In genomic region chr1:132879801-132880160, GRCm38 (mm10) we compare ENCODE assay signal across 8 mouse cellular contexts. TPM values are rescaled to one million over a fixed set of nuclear protein-coding genes. Genes with fewer than 3 reads are reported as not detected.
DNase-seq lines count a peak whose midpoint lies in the region; ATAC-seq lines count a peak whose summit lies in the region.

No protein-coding gene starts in this region.

- no peaks in the 10 kb centered on the region for H3K36me3 ChIP-seq in kidney, embryonic 15.5 days
- no peaks in the 10 kb centered on the region for H3K36me3 ChIP-seq in embryonic facial prominence, embryonic 15.5 days
- H3K36me3 ChIP-seq in intestine, embryonic 14.5 days (ENCODE audit: control insufficient read depth, insufficient read depth, low read length) = no peaks in the 10 kb centered on the region
- H3K36me3 ChIP-seq in neural tube, embryonic 12.5 days = no peaks in the 10 kb centered on the region

- H3K9me3 ChIP-seq in kidney, embryonic 15.5 days (replicated peaks) = no peaks in the 10 kb centered on the region
- no peaks in the 10 kb centered on the region for H3K9me3 ChIP-seq in embryonic facial prominence, embryonic 15.5 days (replicated peaks)
- H3K9me3 ChIP-seq in intestine, embryonic 14.5 days (ENCODE audit: control insufficient read depth, low read length) = no peaks in the 10 kb centered on the region
- no peaks in the 10 kb centered on the region for H3K9me3 ChIP-seq in neural tube, embryonic 12.5 days

- H3K4me1 ChIP-seq in kidney, embryonic 15.5 days = peaks cover 20% of the 10 kb centered on the region
- peaks cover 25% of the 10 kb centered on the region for H3K4me1 ChIP-seq in embryonic facial prominence, embryonic 15.5 days
- H3K4me1 ChIP-seq in intestine, embryonic 14.5 days (replicated peaks; ENCODE audit: control insufficient read depth, insufficient read depth, low read length) = peaks cover 12% of the 10 kb centered on the region; the same call in 1 of the 2 replicates
- H3K4me1 ChIP-seq in neural tube, embryonic 12.5 days = peaks cover 24% of the 10 kb centered on the region

- peaks cover 84% of the 10 kb centered on the region for H3K27me3 ChIP-seq in kidney, embryonic 15.5 days
- H3K27me3 ChIP-seq in embryonic facial prominence, embryonic 15.5 days = peaks cover 53% of the 10 kb centered on the region
- peaks cover 65% of the 10 kb centered on the region for H3K27me3 ChIP-seq in intestine, embryonic 14.5 days (replicated peaks; ENCODE audit: control insufficient read depth, insufficient read depth, low read length)
- H3K27me3 ChIP-seq in neural tube, embryonic 12.5 days (replicated peaks) = peaks cover 26% of the 10 kb centered on the region

- peak overlapping the region; percentile 65 for H3K4me3 ChIP-seq in kidney, embryonic 15.5 days (replicated peaks)
- peak overlapping the region; percentile 58 for H3K4me3 ChIP-seq in embryonic facial prominence, embryonic 15.5 days (replicated peaks)
- peak overlapping the region; percentile 51 for H3K4me3 ChIP-seq in intestine, embryonic 14.5 days (ENCODE audit: low read depth, low read length)
- H3K4me3 ChIP-seq in neural tube, embryonic 12.5 days = peak overlapping the region; percentile 67

- no peak for DNase-seq in kidney, postnatal 14 days
- DNase-seq in intestine, embryonic 14.5 days (ENCODE audit: low spot score) = no peak
- no peak for DNase-seq in right cerebral cortex, postnatal 4 days
- DNase-seq in thymus, postnatal 10 days (ENCODE audit: low spot score in 2 of 2) = no peak

- no peak overlapping the region for H3K27ac ChIP-seq in kidney, embryonic 15.5 days
- no peak overlapping the region for H3K27ac ChIP-seq in embryonic facial prominence, embryonic 15.5 days (replicated peaks)
- no peak overlapping the region for H3K27ac ChIP-seq in intestine, embryonic 14.5 days (ENCODE audit: low read depth)
- H3K27ac ChIP-seq in neural tube, embryonic 12.5 days = no peak overlapping the region

- peak overlapping the region; percentile 98 for H3K4me2 ChIP-seq in kidney, embryonic 15.5 days
- H3K4me2 ChIP-seq in embryonic facial prominence, embryonic 15.5 days (replicated peaks) = peak overlapping the region; percentile 97
- H3K4me2 ChIP-seq in intestine, embryonic 14.5 days (ENCODE audit: low read length) = peak overlapping the region; percentile 75
- peak overlapping the region; percentile 96 for H3K4me2 ChIP-seq in neural tube, embryonic 12.5 days (replicated peaks)

- 12% methylated on average over 8 of the region's 8 CpGs for WGBS in kidney, embryonic 15.5 days
- WGBS in embryonic facial prominence, embryonic 15.5 days = 12% methylated on average over 8 of the region's 8 CpGs
- 10% methylated on average over 8 of the region's 8 CpGs for WGBS in intestine, embryonic 14.5 days
- WGBS in neural tube, embryonic 12.5 days = 11% methylated on average over 8 of the region's 8 CpGs

- no peak for ATAC-seq in kidney, embryonic 15.5 days (replicated peaks; ENCODE audit: low FRiP score)
- no peak for ATAC-seq in embryonic facial prominence, embryonic 15.5 days (ENCODE audit: insufficient number of reproducible peaks, low FRiP score, low TSS enrichment, low read depth)
- no peak for ATAC-seq in intestine, embryonic 14.5 days (replicated peaks; ENCODE audit: low FRiP score, low TSS enrichment, low read depth)
- no peak for ATAC-seq in neural tube, embryonic 12.5 days (ENCODE audit: low FRiP score, low read depth)
- no peak for ATAC-seq in granulocyte monocyte progenitor cell, adult 5-6 weeks (replicated peaks; ENCODE audit: poor library complexity, severe bottlenecking)

- peak overlapping the region; percentile 49; the same call in 1 of the 2 replicates for H3K9ac ChIP-seq in kidney, embryonic 15.5 days
- no peak overlapping the region for H3K9ac ChIP-seq in embryonic facial prominence, embryonic 15.5 days
- no peak overlapping the region for H3K9ac ChIP-seq in intestine, embryonic 14.5 days (ENCODE audit: low read length)
- H3K9ac ChIP-seq in neural tube, embryonic 12.5 days = peak overlapping the region; percentile 74; the same call in 1 of the 2 replicates

RNA-seq across cellular contexts. Expression of gene Lrrn2, which starts 0.3 kb away (rescaled TPM):
- polyA plus RNA-seq in kidney, embryonic 15.5 days (2015; fragmentation: Nextera tagmentation; extraction: Ambion mirVana) = 4.2 and 6.9 TPM in 2 replicates
- polyA plus RNA-seq in embryonic facial prominence, embryonic 15.5 days (2015; fragmentation: Nextera tagmentation; extraction: Ambion mirVana) = 5.9 and 7.1 TPM in 2 replicates
- polyA plus RNA-seq in intestine, embryonic 14.5 days (2014; fragmentation: Nextera tagmentation; extraction: Ambion mirVana) = 4.4 and 4.9 TPM in 2 replicates
- polyA plus RNA-seq in neural tube, embryonic 12.5 days (2016; fragmentation: Nextera tagmentation; extraction: Ambion mirVana) = 18.3 and 19.7 TPM in 2 replicates
- not detected in 2 replicates for total RNA-seq in granulocyte monocyte progenitor cell, adult 5-6 weeks (2014; fragmentation: Nextera tagmentation)
- not detected in 2 replicates for total RNA-seq in granulocyte monocyte progenitor cell, adult 5-6 weeks (2017)

Comparison
In these comparisons a context has a peak if more than half of its experiments do, and no peak if none do; other contexts are left out.
1. H3K9ac ChIP-seq: peak in kidney, embryonic 15.5 days (single experiment) and neural tube, embryonic 12.5 days (single experiment); none in embryonic facial prominence, embryonic 15.5 days (single experiment) and intestine, embryonic 14.5 days (single experiment).
2. Peak in every context shown above with its lines, with median percentiles within 50 percentile points of each other: H3K4me2 ChIP-seq and H3K4me3 ChIP-seq.